Mouse (Mus musculus) adrenal gland, adult 2 months (tissue): Measurements from ENCODE around the gene Tsc1. TPM values are rescaled to one million over a fixed set of nuclear protein-coding genes. Genes with fewer than 3 reads are reported as not detected.

Experiments used
- DNase-seq: peaks from one replicate; pipeline ENCODE4 v3.0.0; 2021
- polyA plus RNA-seq: library from polyadenylated mRNA; depleted of rRNA; stranded (reverse); fragments of >200 nt; gene quantifications from 2 replicates; pipeline ENCODE4 v1.2.3, GENCODE M21; 2012
- total RNA-seq, 2 experiments: library from RNA; stranded (reverse); gene quantifications; 2 replicates each; pipeline ENCODE4 v1.2.3; 2021

Tsc1 gene
- total and polyA plus RNA-seq, 3 experiments, result 8.3 to 19.3 (median 17.8) TPM

DNA sequence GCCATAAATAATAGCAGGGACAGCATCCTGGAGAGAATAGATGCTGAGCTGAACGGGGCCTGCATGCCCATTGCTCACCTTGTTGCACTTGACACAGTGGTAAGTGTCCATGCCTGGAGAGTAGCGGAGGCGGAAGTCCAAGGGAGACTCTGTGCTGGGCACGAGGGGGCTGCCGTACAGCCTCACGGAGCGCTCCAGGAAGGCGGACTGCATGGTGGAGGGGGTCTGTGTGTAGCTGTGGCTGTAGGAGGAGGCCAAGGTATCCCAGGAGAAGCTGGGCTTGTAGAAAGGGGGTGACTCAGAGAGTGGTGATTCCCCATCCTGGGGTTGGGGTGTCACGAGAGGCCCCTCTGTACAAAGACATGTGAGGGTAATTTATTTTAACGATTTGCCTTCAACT is 27.4 kb upstream of the Tsc1 start:
- no peak for DNase-seq

DNA sequence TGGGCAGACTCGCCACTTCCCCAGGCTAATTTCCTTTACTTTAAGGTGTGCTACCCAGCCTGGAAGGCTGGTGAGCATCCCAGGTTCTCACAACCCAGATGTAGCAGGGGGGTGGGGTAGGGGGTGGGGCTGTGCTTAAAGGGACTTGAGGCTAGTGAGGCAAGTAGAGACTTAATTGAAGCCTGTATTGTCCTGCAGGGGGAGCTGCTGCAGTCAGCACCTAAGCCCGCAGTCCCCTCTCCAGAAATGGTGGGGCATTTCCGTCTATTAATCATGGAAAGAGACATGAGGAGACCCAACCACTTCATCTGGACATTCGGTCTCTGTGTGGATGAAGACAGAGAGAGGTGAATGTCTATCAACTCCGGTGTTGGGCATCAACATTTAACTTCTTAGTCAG is 24.7 kb upstream of the Tsc1 start:
- DNase-seq, result no peak

DNA sequence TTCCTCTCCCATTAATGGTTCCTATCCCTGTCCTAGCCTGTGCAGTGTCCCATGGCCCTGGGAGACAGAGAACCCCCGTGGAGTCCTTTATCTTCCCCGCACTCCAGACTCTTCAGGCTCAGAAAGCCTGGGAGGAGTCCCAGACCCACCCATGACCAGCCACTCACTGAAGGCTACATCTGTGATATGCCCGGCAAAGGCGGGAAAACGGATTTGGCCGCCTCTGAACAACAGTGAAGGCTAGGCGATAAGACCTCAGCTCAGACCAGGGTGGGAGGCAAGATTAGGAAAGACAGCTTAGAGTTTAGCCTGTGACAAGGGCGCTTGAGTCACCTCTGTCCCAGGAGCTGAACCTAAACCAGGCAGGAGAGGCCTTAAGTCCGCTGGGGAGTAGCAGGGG is 24.2 kb upstream of the Tsc1 start:
- no peak for DNase-seq

DNA sequence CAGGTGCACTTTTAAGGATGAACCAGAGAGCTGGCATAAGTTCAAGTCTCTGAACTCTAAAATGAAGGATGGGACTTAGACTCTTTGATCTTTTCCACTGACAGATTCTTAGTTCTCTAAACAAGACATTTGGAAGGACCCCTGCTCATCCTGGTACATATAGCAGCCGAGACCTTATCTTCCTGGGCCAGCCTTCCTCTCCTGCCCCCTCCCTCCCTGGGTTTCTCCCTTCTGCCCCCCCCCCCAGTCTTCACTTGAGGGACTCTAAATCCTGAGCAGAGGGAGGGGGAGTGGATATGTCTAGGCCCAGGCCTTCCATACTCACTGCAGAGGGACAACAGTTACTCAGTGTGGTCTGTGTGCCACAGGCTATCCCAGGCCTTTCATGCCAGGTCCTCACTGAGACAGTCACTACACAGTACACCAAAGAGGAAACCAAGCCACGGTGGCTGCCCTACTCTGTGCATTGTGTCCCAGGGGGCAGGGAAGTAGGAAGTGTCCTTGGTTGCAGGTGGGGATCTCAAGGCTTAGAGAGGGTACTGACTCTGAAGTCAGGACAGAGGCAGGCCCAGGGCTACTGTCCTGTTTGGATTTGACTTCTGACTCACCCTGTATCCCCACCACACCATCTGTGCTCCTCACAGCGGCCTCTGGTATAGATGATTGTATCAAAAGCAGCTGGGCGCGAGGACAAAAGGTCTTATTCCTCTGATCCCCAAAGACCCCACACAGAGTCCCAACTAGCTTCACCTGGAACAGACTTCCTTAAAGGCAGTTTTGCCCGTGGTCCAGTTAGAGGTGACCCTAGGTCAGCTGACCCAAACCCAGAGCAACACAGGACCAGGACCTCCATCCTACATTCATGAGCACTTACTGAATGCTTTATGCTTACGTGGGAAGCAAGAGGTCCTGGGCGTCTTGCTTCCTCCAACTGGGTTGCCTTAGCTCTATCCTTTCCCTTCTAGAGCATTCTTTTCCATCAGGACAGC is 23.2 kb upstream of the Tsc1 start:
- DNase-seq, result no peak

DNA sequence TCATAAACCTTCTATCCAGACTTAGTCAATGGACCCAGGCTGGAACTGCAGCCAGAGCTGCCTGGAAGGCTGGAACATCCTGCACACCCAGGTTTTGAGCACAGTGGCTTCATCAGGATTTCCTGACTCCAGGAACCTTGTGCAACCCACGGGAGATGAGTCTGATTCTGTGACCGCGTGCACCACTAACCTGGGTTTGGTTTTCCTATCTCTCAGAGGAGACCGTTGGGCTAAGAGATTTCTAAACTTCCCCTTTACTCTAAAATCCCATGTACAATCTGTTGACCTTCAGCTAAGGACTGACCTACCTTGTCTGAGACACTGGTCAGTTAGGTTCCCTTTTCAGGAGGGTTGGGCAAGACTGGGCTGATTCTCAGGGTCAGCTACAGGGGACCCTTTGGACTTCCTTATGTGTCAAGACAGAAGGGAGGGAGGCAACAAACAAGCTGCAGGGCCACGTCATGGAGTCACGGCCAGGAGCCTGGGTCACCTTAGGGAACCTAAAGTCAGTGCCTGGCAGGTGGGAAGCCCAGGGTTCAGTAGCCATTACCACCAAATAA is 22.2 kb upstream of the Tsc1 start:
- DNase-seq, result no peak

DNA sequence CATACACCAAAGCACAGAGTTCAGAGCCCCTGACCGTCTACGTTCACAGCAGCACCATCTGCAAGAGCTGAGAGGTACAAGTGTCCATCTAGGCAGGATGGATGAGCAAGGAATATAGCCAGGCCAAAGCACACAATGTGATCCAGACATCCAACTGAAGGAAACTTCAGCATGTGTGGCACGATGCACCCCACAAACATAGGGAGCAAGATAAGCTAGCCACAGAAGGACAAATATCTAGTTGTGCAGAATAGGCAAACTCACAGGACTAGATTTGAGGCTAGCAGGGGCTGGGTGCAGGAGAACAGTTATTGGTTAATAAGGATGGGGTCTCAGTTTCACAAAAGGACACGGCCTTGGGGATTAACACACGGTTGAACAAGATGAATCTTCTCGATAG is 21.7 kb upstream of the Tsc1 start:
- no peak for DNase-seq

DNA sequence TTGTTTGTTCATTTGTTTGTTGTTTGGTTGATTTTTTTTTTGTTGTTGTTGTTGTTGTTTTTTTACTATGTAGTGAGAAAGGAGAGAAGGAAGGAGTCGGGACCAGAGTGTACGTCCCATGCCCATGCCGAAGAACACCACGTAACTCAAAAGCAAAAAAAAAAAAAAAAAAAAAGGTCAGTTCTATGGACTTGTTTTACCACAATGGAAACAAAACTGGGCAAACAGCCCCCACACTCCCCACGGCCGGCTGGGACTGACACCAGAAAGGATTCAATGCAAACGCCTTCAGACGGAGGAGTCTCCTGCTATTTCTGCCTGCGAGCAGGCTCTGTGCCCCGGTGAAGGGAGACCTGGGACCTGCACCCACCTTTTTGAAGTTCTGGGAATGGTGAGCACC is 20.5 kb upstream of the Tsc1 start:
- DNase-seq, result no peak

DNA sequence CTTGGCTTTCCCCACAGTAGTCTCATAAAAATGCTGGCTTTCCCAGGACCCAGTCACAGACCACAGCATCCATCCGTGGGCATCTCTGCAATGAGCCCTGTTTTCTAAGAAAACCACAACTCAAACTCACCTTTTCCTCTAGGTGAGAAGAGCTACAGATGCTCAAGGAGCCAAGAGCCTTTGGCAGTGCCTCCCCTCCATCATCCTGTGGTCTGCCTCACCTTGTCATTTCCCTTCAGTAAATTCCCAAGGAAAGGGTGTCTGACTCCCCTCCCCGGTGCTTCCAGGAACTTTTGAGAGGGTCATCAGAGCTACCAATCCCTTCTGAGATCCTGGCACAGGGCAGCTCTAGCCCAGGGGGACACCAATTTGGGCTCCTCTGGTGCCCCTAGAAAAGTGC is 19.9 kb upstream of the Tsc1 start:
- no peak for DNase-seq

DNA sequence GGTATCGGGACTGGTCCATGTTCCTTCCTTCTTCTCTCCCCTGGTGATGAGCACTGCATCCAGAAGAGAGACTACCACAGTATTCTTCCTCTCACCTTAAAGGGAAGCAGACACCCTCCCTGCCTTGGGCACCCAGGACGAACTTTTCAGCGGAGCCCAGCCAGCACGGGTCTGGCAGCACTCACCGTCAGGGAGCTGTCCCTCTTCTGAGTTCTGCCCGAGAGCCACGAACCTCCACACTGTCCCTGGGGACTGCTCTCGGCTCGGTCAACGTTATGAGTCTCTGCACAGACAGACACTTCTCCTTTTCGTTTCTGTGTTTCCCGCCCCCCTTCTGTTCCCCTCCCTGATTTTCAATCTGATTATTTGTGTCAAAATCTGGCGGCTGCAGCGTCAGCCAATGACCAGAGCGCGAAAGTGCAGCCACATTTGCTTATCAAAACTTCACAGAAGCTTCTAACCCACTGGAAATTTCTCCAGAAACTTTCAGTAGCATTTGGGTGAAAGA is 19.3 kb upstream of the Tsc1 start, which contains the start of gene Gfi1b:
TSS of gene Gfi1b (minus strand) at position 319 of the 508 bp plus-strand sequence.
- peak; percentile 23 for DNase-seq

DNA sequence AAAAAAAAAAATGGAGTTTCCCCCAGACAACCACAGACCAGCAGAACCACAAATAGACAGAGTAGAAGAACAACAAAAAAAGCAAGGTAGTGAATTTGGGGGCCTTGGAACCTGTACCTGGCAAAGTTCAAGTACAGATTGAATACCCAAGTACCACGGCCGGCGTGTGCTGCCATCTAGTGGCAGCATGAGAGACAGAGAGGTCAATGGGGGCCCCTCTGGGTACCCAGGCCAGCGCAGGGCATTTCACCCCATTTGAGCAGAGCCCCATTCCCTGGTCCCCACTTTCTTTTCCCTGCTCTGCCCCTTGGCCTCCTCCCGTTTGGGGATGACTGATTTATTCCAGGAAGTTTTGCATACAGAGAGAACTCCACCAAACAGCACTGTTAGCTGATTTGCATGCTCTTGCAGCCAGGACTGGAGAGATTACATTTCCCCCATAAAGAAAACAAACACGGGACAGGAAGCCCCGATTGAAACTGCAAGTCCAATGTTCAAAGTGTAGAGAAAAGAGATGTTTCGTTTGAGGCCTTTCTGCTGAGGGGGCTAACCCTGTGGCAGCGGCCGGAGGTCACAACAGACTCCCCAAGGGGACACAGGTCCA is 18.4 kb upstream of the Tsc1 start:
- DNase-seq, result no peak

DNA sequence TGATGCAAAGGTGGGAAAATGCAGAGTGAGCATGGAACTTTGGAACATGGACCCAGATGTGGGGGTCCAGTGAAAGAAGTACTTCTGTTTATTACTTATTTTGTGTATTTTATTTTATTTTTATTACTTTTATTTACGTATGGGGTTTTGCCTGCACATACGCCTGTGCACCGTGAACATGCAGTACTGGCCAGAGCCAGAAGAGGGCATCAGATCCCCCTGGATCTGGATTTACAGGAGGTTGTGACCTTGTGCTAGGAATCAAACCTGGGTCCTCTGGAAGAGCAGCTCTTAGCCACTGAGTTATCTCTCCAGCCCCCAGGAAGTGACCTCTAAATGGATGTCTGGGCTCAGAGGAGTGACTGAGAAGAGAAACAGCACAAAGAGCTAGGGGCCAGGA is 16.2 kb upstream of the Tsc1 start:
- no peak for DNase-seq

DNA sequence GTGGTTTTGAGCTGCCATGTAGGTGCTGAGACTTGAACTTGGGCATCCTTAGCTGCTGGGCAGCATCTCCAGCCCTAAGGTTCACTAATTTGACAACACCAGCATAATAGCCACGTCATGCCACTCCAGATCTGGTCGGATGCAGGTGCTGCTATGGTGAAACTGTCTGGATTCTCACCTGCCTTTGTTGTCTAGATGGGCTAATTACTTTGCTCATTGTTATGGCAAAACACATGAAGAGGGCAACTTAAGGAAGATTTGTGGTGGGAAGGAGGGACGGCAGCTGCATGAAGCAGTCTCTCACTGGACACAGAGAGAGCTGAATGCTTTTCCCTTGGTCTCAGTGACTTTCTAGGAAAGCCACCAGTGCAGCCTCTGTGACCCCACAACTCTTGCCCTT is 15.0 kb upstream of the Tsc1 start:
- DNase-seq, result no peak

DNA sequence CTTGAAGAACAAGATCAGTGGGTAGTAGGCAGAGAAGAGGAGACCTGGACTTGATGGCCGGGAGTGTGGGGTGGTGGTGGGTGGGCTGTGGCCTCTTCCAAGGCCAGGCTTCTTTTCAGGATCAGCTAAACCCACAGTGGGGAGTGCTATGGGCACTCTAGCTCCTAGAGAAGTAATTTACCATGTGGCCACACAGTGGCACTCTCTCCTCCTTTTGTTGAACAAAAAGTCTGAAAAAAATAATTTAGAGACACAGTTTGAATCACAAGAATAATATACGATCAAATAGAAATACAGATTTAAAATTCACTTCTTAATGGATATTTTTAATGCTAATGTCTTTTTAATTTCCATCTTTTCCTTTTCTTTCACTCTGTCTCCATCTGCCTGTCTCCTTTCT is 13.0 kb upstream of the Tsc1 start:
- DNase-seq, result no peak

DNA sequence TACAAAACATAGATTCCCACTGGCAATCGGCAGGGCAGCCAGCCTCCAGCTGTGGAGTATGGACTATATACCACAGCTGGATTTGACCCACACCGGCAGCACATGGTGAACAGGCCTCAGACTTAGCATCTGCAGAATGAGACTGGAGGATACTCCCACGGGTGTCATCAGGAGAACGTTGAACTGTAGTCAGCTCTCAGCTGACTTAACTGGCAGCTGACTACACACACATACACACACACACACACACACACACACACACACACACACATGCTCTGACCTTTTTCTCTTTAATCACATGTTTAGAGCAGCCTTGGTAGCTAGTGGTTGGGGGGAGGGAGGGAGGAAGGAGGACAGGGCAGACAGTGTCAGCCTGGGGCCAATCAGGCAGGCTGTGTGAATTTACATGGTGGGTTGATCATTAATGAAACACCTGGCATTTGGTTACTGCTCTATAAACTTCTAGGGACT is 11.1 kb upstream of the Tsc1 start:
- DNase-seq, result no peak

DNA sequence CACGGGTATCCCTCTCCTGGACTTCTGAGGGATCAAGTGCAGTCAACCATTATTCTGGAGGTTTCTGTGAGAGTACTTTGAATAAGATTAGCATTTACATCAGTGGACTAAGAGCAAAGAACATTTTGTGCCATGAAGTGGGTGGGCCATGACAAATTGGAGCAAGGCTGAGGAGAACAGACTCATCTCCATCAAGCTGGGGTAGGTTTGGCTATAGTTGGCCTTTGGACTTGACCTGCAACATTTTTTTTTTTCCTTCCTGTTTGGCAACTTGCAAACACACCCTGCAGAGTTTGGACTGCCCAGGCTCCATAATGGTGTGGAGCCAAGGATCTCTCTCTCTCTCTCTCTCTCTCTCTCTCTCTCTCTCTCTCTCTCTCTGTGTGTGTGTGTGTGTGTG is 8.4 kb upstream of the Tsc1 start:
- DNase-seq, result no peak

DNA sequence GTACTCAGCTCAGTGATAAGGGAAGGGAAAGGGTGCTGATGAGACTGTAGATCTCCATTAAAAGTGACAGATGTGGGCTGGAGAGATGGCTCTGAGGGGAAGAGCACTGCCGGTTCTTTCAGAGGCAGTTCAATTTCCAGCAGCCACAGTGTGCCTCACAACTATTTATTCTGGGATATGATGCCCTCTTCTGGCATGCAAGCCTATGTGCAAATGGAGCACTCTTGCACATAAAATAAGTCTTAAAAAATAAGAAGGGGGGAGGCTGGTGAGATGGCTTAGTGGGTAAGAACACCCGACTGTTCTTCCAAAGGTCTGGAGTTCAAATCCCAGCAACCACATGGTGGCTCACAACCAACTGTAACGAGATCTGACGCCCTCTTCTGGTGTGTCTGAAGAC is 7.9 kb upstream of the Tsc1 start:
- DNase-seq, result no peak

DNA sequence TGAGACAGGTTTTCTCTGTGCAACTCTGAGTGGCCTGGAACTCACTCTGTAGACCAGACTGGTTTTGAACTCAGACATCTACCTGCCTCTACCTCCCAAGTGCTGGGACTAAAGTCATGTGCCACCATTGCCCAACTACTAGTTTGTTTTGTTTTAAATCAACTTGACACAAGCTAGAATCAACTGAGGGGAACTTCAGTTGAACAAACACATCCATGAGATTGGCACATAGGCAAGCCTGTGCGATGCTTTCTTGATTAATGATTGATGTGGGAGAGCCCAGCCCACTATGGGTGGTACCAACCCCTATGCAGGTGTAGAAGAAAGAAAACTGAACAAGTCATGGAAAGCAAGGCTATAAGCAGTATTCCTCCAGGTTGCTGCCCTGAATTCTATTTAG is 5.8 kb upstream of the Tsc1 start:
- DNase-seq, result no peak

DNA sequence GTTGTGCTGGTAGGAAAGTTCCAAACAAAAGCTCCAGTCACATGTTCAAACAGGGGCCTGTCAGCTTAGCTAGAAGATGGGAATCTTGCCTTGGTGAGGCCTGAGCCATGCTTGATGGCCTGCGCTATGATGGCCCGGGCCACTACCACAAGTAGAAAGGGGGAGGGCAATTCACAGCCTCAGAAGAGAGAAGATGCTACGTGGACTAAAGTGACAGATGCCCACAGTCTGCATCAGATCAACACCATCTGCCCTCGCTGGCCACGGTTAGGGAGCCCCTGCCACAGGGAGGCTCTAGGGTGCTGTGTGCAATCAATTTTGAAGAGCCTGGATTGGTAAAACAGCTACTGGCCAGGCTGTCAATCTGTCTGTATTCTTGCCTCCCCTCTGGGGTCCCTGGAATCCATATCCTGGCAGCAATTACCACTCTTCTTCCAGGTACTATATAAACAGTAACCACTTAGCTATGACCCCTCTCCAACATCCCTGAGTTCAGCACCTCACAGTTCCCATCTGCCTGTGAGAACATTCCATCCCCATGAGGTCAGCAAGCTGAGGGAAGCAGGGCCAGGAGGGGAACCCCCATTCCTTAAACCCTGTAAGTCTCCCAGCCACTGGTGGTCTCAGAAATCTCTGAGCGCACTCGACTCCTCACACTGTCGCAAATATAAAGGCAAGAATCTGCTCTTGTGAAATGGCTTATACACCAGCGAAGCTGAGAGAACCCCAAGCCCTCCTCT is 3.8 kb upstream of the Tsc1 start:
- no peak for DNase-seq

DNA sequence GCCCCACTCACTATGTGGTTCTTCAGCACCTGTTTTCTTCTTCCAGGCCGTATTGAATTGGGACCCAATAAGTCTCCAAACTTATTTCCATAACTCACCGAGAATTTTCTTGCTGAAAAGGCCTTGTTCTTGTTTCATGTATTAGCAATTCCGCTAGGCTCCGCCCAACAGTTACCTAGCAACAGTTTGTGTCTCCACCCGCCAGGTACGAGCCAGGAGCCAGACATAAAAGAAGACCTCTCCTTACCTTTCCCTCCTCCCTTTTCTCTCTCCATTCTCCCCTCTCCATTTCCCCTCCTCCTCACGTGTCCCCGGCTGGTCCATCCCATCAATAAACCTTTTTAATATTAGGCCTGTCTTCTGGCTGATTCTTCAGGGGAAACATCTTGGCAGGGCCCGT is 2.7 kb upstream of the Tsc1 start:
- no peak for DNase-seq

DNA sequence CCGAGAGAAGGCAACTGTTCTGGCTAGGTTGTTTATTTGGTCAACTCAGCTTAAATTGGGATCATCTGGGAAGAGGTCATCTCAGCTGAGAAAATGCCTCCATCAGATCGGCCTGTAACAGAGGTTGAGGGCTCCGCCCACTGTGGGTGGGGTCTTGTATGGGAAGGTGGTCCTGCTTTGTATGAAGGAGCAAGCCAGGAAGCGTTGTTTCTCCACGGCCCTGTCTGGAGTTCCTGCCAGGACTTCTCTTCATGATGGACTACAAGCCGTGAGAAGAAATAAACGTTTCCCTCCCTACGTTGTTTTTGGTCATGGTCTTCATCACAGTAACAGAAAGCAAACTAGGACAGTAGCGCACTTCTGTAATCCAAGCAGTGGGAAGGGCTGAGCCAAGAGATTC is 2.1 kb upstream of the Tsc1 start:
- DNase-seq, result no peak

DNA sequence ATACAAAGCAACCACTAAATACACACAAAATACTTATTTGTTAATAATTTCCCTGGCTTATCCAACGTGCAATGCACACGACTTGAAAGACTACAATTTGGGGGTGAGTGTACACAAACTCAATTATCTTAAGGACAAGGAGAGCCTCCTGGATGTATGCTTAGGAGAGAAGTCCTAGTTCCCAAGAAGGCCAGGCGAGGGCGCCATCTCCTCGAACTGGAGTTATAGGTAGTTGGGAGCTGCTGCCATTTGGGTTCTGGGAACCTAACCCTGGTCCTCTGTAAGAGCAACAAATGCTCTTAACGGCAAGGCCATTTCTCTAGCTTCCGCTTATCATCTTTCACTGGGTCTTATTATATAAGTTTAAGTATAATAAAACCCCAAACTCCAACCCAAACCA is 1.2 kb upstream of the Tsc1 start:
- no peak for DNase-seq

DNA sequence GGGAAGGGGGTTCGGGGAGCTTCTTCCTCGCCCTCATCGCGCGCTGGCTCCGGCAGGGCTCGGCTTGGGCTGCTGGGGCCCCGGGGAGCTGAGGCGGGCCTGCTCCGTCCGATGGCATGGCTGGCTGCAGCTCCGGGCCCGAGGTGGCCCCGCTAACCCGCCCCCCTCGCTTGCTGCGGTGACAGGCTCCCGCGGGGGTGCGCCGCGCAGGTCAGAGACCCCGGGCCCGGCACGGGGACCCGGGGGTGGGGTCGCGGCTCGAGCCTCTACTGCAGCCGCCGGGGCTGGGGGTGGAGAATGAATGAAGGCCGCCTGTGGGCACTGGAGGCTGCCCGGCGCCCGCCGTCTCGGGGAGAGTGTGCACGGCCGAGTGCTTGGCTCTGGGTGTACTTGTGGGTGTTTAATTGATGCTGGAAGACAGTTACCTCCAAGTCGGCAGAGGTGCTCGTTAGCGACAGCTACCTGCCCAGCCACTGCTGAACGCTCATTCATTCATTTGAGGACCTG is 460 bp downstream of the Tsc1 start:
- DNase-seq, result peak; percentile 59
